Mouse (Mus musculus) monocyte, adult 5-6 weeks (primary cell): Measurements from ENCODE around the gene Naa50. TPM values are rescaled to one million over a fixed set of nuclear protein-coding genes. Genes with fewer than 3 reads are reported as not detected.

Experiments
- ATAC-seq: fragments of 153-309, 156-312 bp; replicated peaks from 2 replicates; pipeline ENCODE4 v1.8.0; 2017; ENCODE audit warnings: mild to moderate bottlenecking; ENCODE audit not compliant: low TSS enrichment, insufficient number of reproducible peaks, severe bottlenecking, poor library complexity, low FRiP score
- total RNA-seq: library from RNA; stranded (forward); fragments of 200-1000, 200-491, 200-594 nt; gene quantifications from 3 replicates; pipeline ENCODE4 v1.2.3, GENCODE M21; 2017

Naa50 gene
- total RNA-seq, result 53.8 to 72.0 TPM (median 71.0 TPM) in 3 replicates

DNA sequence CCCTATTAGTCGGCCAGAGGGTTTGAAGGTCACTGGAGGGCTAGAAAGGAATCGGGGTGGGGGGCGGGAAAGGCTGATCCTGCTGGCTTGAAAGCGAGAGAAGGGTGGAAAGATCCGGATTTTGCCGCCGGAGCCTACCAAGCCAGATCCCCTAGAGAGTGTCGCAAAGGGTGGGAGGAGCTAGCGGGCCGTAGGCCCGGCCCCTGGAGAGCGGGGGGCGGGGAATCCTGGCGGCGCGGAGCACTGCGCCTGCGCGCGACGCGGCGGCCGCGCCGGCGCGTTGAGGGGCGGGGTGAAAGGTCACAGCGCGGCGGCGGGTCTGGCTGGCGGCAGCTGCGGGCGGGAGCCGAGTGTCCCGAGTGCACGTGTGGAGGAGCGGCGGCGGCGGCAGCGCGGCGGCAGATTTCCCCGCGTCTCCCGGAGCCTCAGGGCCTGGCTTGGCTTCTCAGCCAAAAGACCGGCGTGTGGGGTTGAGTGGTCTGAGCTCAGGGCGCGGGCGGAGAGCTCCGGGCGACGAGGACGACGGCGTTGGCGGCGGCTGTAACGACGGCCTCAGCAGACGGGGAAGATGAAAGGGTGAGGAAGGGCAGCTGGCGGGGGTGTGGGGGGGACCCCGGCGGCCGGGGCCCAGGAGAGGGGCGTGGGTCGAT, at the start of gene Naa50, which contains the start of gene Atp6v1a:
Naa50 (plus strand) TSS at position 295 of the 650 bp plus-strand sequence.
Atp6v1a (minus strand) TSS at position 170 of the 650 bp plus-strand sequence.
- ATAC-seq, result 0 out of 2 replicates have a peak, but pooled peaks have one; percentile 34

DNA sequence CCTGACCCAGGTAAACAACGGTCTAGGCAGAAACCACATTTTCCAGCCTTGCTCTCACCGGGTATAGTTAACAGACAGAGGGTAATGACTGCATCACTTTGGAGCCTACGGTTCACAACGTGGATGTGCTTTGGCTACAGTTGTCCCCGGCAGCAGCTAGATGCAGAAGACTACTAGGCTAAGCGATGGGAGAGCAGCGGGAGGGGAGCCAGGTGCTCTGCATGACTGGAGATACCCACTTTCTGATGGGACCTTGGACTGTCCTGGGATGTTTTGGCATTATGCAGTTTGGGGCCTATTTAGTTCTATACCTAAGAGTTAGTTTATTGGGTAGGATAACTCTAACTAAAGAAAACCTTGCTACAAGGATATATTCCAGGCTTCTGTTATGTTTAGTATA, 40.3 kb upstream of the Naa50 start:
- ATAC-seq, result no peak

DNA sequence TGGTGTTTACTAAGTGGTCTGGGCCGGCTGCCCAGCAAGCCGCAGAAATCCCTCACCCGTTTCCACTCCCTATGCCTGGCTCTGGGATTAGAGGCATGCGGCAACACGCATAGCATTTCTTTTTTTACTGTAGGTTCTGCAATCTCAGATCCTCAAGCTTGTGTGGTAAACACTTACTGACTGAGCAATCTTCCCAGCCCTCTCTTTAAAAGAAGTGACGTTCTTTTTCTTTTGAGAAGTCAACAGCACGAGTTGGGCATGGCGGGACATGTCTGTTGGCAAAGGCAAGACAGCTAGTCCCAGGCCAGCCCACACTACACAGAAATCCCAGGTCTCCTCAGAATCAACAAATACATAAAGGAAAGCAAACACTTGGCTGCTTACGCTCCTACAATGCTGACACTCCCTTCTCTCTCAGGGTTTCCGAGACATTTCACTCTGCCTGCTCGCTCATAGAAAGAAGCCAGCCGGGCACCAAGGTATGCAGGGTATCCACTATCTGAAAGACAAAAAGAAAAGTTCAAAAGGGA, 38.4 kb upstream of the Naa50 start:
- no peak for ATAC-seq

DNA sequence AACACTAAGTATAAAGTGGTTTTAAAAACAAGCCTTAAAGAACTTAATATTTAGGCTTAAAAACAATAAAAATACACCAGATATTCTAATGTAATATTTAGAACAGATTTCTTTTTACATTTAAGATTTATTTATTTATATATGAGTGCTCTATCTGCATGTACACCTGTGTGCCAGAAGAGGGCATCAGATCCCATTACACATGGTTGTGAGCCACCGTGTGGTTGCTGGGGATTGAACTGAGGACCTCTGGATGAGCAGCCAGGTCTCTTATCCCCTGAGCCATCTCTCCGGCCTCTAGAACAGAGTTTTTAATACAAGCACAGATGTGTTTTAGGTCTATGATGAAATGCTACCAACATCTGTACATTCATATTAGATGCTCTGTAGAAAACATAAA, 36.7 kb upstream of the Naa50 start:
- ATAC-seq, result no peak

- ATAC-seq, result no peak
Measured at GRCm38 (mm10) chr16:44103806-44104766, 35.5 kb upstream of the Naa50 start.

DNA sequence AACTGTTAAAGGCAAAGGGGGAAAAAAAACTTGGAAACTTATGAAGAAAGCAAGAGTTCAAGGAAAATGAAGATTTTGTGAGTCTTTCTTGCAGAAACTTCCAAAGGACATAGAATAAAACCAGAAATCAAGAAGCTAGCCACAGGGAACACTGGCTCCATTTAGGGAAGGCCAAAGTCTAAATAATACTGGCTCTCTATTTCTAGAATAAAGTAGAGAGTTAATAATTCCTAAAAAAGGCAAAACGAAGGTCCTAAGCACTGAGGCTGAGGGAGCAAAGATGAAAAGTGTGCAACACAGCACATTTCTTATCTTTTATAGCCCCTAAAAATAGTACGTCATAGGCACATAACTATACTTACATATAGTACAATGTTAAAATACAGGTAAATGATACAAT, 34.4 kb upstream of the Naa50 start:
- ATAC-seq, result no peak

DNA sequence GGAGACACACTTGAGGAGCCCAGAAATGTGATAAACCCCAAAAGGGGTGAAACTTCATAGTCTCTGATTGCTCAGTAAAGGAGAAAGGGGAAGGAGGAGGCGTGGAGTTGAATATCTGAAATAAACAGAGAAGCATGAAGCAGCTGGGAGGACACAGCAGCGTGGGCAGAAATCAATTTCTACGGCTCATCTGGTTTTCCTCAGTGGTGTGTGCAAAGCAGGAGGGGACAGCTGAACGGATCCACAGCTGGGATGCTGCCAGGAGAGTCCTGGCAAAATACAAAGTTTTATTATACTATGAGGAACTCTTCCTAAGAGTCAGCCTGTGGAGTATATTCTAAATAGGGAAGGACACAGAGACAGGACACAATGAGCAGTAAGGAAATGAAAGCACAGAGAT, 30.6 kb upstream of the Naa50 start:
- ATAC-seq, result no peak

- no peak for ATAC-seq
Measured at GRCm38 (mm10) chr16:44119753-44120501, 19.7 kb upstream of the Naa50 start.

GRCm38 (mm10) chr16:44122122-44122521, 17.5 kb upstream of the Naa50 start:
- no peak for ATAC-seq

DNA sequence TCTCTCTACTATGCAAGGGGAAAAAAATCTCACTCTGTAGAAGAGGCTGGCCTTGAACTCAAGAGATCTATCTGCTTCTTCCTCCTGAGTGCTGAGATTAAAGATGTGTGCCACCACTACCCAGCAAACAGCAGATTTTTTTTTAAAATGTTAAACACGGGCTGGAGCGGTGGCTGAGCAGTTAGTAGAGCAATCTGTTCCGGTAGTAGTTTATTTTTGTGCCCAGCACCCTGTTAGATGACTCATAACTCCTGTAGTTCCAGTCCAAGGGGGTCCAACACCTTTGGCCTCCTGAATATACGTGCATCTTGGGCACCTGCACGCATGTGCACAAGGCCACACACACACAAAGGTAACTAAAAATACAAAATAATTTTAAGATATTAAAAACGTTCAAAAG, 17.1 kb upstream of the Naa50 start:
- ATAC-seq, result no peak

DNA sequence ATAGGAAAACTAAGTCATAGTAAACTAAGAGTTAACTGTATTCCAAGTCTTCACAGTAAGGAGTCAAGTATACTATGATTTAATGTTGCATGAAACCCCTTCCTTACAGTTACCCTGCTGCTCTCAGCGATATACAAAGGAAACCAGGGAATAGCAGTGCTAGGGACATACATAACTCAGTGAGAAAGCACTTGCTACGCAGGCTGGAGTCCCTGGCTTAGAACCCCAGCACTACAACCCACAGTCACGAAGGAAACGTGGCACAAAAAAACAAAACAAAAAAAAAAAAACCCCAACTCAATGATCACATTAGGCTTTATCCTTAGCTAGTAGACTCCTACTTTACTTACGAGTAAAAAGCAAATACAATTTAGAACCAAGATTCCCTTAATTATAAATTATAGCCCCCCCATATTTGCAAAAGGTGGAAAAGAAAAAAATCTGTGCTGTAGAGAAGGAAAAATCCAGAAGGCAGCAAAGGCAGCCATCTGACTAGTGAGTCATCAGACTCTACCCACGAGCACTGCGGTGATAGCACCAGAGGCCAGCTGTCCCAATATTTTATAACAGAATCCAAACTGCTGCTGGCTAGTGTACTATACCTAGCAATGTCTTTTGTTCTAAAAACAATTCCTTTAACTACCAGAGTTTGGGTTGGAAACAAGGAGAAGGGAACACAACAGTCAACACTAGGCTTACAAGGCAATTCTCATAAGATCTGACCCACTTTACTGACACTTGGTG, 16.5 kb upstream of the Naa50 start:
- no peak for ATAC-seq

DNA sequence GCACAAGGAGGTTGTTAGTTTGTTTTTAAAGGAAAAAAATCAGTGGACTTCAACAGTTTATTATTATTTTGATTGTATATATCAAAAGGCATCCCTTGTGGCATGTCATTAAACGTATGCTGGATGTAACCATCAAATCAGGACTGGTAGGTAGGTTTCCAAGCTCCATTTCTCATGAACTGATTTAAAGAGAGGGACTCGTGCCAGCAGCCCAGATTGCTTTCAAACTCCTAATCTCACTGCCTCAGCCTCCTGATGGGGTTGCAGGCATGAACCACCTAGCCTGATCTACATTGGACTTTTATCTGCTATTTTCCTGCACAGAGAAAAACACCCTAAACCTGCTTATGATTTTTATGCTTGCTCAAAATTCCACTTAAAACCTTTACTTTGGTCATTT, 15.8 kb upstream of the Naa50 start:
- no peak for ATAC-seq

DNA sequence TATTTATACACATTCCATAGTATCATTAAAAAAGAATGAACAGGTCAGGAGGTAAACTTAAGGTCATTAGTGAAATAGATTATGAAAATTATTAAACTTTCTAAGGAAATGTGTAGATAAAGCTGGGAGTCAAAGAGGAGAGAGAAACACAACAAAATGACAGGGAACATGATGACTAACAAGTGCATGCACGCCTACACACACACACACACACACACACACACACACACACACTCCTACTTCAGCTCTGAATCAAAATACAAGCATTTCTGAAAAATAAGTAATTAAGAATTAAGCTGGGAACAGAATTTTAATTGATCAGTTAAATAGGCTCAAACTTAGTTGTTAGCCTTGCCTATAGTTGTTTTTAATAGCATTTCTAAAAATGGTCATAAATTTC, 14.9 kb upstream of the Naa50 start:
- ATAC-seq, result no peak

DNA sequence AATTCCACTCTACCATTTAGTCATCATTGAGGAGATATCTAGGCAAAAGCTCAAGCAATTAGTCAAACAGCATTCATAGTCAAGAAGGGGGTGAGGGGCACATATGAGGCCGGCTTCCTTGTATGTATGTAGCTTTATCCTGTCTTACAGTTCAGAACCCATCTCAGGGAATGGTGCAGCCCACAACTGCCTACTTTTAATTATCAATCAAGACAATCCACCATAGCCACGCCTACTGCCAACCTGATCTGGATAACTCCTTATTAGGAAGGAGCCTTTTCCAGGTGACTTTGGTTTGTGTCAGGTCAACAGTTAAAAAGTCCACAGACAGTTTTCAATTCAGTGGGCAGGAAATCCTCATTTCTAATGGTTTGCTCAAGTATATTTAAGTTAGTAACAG, 14.2 kb upstream of the Naa50 start:
- no peak for ATAC-seq

- no peak for ATAC-seq
Measured at GRCm38 (mm10) chr16:44126437-44126836, 13.2 kb upstream of the Naa50 start.

DNA sequence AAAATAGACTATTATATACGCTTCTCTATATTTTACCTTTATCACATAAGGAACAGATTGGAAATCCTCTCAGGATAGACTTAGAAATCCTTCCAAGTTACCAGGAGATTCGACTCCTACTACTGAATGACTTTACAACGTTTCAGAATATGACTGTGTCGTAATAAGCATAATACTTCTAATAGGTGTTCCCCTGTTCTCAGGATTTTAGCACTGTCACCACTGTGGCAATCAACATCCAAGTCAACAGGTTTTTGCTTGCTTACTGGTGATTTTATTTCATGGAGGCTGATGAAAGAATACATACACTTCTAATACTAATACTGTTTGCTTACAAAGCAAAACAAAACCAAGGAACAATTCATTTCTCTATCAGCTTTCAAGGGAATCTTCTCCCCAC, 7.3 kb upstream of the Naa50 start:
- no peak for ATAC-seq

GRCm38 (mm10) chr16:44133187-44133586, 6.4 kb upstream of the Naa50 start:
- ATAC-seq, result no peak

GRCm38 (mm10) chr16:44136511-44137021, 3.1 kb upstream of the Naa50 start:
- ATAC-seq, result no peak
